Mouse (Mus musculus): ENCODE results near the gene Adam8. TPM values are rescaled to one million over a fixed set of nuclear protein-coding genes. Genes with fewer than 3 reads are reported as not detected.

Adam8 gene
- polyA plus RNA-seq (2015; fragmentation: Nextera tagmentation; extraction: Ambion mirVana) = 1.4 and 2.1 TPM in 2 replicates

- peak; percentile 74 for ATAC-seq (replicated peaks; ENCODE audit: low FRiP score)
- Histone ChIP-seq H3K27me3 (no peaks in the 10 kb centered on the region), H3K9me3 (replicated peaks) (no peaks in the 10 kb centered on the region), H3K4me3 (replicated peaks) (no peak within 1 kb of the TSS), H3K9ac (no peak within 1 kb of the TSS), H3K4me1 (no peaks in the 10 kb centered on the region), H3K36me3 (peaks cover 26% of the 10 kb centered on the region), H3K27ac (no peak within 1 kb of the TSS), H3K4me2 (no peak within 1 kb of the TSS)
- WGBS = 29% methylated on average over 7 of the region's 7 CpGs
Observed at GRCm38 (mm10) chr7:139992406-139992805, at the start of gene Adam8. Adam8 (minus strand) TSS chr7:139992562.

- Histone ChIP-seq H3K4me2 (peak overlapping the region; percentile 82), H3K4me3 (replicated peaks) (peak overlapping the region; percentile 91), H3K27ac (0 out of 2 replicates have a peak overlapping the region, but pooled peaks have one; percentile 95), H3K36me3 (peaks cover 31% of the 10 kb centered on the region), H3K9ac (peak overlapping the region; percentile 89; the same call in 1 of the 2 replicates), H3K4me1 (peaks cover 21% of the 10 kb centered on the region), H3K9me3 (replicated peaks) (no peaks in the 10 kb centered on the region), H3K27me3 (no peaks in the 10 kb centered on the region)
- ATAC-seq (replicated peaks; ENCODE audit: low FRiP score) = no peak
- WGBS = 59% methylated on average over 3 of the region's 3 CpGs
Observed at GRCm38 (mm10) chr7:140037171-140037555, 44.8 kb upstream of the Adam8 start.

- peak; percentile 99 for ATAC-seq (replicated peaks; ENCODE audit: low FRiP score)
- H3K36me3 ChIP-seq = peaks cover 37% of the 10 kb centered on the region
- H3K27ac ChIP-seq = peak within 1 kb of the TSS; percentile 95
- H3K4me3 ChIP-seq (replicated peaks) = peak within 1 kb of the TSS; percentile 91
- H3K4me2 ChIP-seq = peak within 1 kb of the TSS; percentile 82
- no peaks in the 10 kb centered on the region for H3K9me3 ChIP-seq (replicated peaks)
- H3K9ac ChIP-seq = peak within 1 kb of the TSS; percentile 89
- no peaks in the 10 kb centered on the region for H3K27me3 ChIP-seq
- peaks cover 21% of the 10 kb centered on the region for H3K4me1 ChIP-seq
- under 1% methylated on average over 66 of the region's 69 CpGs for WGBS
Observed at GRCm38 (mm10) chr7:140036281-140037170, 44.2 kb upstream of the Adam8 start, which contains the start of the genes Zfp511 and Tubgcp2. Zfp511 (plus strand) TSS chr7:140036391. Tubgcp2 (minus strand) TSS chr7:140036669.

GRCm38 (mm10) chr7:140035456-140035855 lies 43.1 kb upstream of the Adam8 start:
- WGBS = 20% methylated on average over 7 of the region's 7 CpGs
- no peak for ATAC-seq (replicated peaks; ENCODE audit: low FRiP score)
- Histone ChIP-seq H3K9me3 (replicated peaks) (no peaks in the 10 kb centered on the region), H3K36me3 (peaks cover 40% of the 10 kb centered on the region), H3K27ac (peak overlapping the region; percentile 95), H3K4me3 (replicated peaks) (peak overlapping the region; percentile 91), H3K4me2 (peak overlapping the region; percentile 82), H3K9ac (peak overlapping the region; percentile 89), H3K4me1 (peaks cover 21% of the 10 kb centered on the region), H3K27me3 (no peaks in the 10 kb centered on the region)

- 97% methylated on average over 9 of the region's 9 CpGs for WGBS
- H3K36me3 ChIP-seq = peaks cover 52% of the 10 kb centered on the region
- H3K9ac ChIP-seq = no peak overlapping the region
- H3K4me2 ChIP-seq = no peak overlapping the region
- H3K27ac ChIP-seq = no peak overlapping the region
- H3K27me3 ChIP-seq = no peaks in the 10 kb centered on the region
- no peaks in the 10 kb centered on the region for H3K9me3 ChIP-seq (replicated peaks)
- ATAC-seq (replicated peaks; ENCODE audit: low FRiP score) = no peak
- H3K4me1 ChIP-seq = peaks cover 21% of the 10 kb centered on the region
- H3K4me3 ChIP-seq (replicated peaks) = no peak overlapping the region
Observed at GRCm38 (mm10) chr7:140033386-140033785, 41.0 kb upstream of the Adam8 start.

- Histone ChIP-seq H3K27me3 (no peaks in the 10 kb centered on the region), H3K4me2 (no peak overlapping the region), H3K4me3 (replicated peaks) (no peak overlapping the region), H3K27ac (no peak overlapping the region), H3K36me3 (peaks cover 57% of the 10 kb centered on the region), H3K9ac (no peak overlapping the region), H3K4me1 (peaks cover 17% of the 10 kb centered on the region), H3K9me3 (replicated peaks) (0 out of 2 replicates have a peak, but pooled peaks cover 3% of the 10 kb centered on the region)
- WGBS = 96% methylated on average over 10 of the region's 10 CpGs
- no peak for ATAC-seq (replicated peaks; ENCODE audit: low FRiP score)
Observed at GRCm38 (mm10) chr7:140032366-140032765, 40.0 kb upstream of the Adam8 start.

- ATAC-seq (replicated peaks; ENCODE audit: low FRiP score) = no peak
- H3K4me2 ChIP-seq = no peak overlapping the region
- no peak overlapping the region for H3K27ac ChIP-seq
- 95% methylated on average over 12 of the region's 12 CpGs for WGBS
- peaks cover 11% of the 10 kb centered on the region for H3K4me1 ChIP-seq
- no peaks in the 10 kb centered on the region for H3K27me3 ChIP-seq
- H3K4me3 ChIP-seq (replicated peaks) = no peak overlapping the region
- H3K36me3 ChIP-seq = peaks cover 57% of the 10 kb centered on the region
- no peak overlapping the region for H3K9ac ChIP-seq
- 0 out of 2 replicates have a peak, but pooled peaks cover 3% of the 10 kb centered on the region for H3K9me3 ChIP-seq (replicated peaks)
Observed at GRCm38 (mm10) chr7:140031771-140032170, 39.4 kb upstream of the Adam8 start.

- Histone ChIP-seq H3K4me3 (replicated peaks) (no peak overlapping the region), H3K27me3 (no peaks in the 10 kb centered on the region), H3K4me1 (no peaks in the 10 kb centered on the region), H3K27ac (no peak overlapping the region), H3K4me2 (no peak overlapping the region), H3K9ac (no peak overlapping the region), H3K36me3 (peaks cover 43% of the 10 kb centered on the region), H3K9me3 (replicated peaks) (no peaks in the 10 kb centered on the region)
- WGBS = 98% methylated on average over 17 of the region's 17 CpGs
- ATAC-seq (replicated peaks; ENCODE audit: low FRiP score) = no peak
Observed at GRCm38 (mm10) chr7:140011336-140011735, 19.0 kb upstream of the Adam8 start.

GRCm38 (mm10) chr7:140007781-140008180 lies 15.4 kb upstream of the Adam8 start:
- no peak overlapping the region for H3K4me2 ChIP-seq
- no peaks in the 10 kb centered on the region for H3K4me1 ChIP-seq
- ATAC-seq (replicated peaks; ENCODE audit: low FRiP score) = no peak
- H3K36me3 ChIP-seq = peaks cover 67% of the 10 kb centered on the region
- H3K9ac ChIP-seq = no peak overlapping the region
- no peak overlapping the region for H3K4me3 ChIP-seq (replicated peaks)
- H3K27ac ChIP-seq = no peak overlapping the region
- no peaks in the 10 kb centered on the region for H3K27me3 ChIP-seq
- H3K9me3 ChIP-seq (replicated peaks) = no peaks in the 10 kb centered on the region
- WGBS = 92% methylated on average over 9 of the region's 9 CpGs

- 94% methylated on average over 9 of the region's 9 CpGs for WGBS
- H3K9me3 ChIP-seq (replicated peaks) = no peaks in the 10 kb centered on the region
- H3K4me2 ChIP-seq = no peak overlapping the region
- no peak overlapping the region for H3K9ac ChIP-seq
- no peak overlapping the region for H3K27ac ChIP-seq
- peaks cover 73% of the 10 kb centered on the region for H3K36me3 ChIP-seq
- no peaks in the 10 kb centered on the region for H3K27me3 ChIP-seq
- no peaks in the 10 kb centered on the region for H3K4me1 ChIP-seq
- no peak overlapping the region for H3K4me3 ChIP-seq (replicated peaks)
- ATAC-seq (replicated peaks; ENCODE audit: low FRiP score) = no peak
Observed at GRCm38 (mm10) chr7:140006861-140007611, 14.7 kb upstream of the Adam8 start.

- no peak overlapping the region for H3K4me3 ChIP-seq (replicated peaks)
- H3K27me3 ChIP-seq = no peaks in the 10 kb centered on the region
- H3K4me2 ChIP-seq = no peak overlapping the region
- no peak overlapping the region for H3K9ac ChIP-seq
- peaks cover 83% of the 10 kb centered on the region for H3K36me3 ChIP-seq
- 92% methylated on average over 8 of the region's 8 CpGs for WGBS
- no peak for ATAC-seq (replicated peaks; ENCODE audit: low FRiP score)
- H3K27ac ChIP-seq = no peak overlapping the region
- H3K4me1 ChIP-seq = no peaks in the 10 kb centered on the region
- no peaks in the 10 kb centered on the region for H3K9me3 ChIP-seq (replicated peaks)
Observed at GRCm38 (mm10) chr7:140004666-140005065, 12.3 kb upstream of the Adam8 start.

All from kidney, embryonic 15.5 days (tissue).